Mouse (Mus musculus) kidney, postnatal 14 days (tissue): ENCODE data around the gene Rars2.
A peak's percentile ranks its signal among the peaks of the same experiment; 100 is the strongest.
"Not testable (repeated sequence)": the region's sequence is repeated elsewhere in the genome, so short reads cannot be mapped to it uniquely, and the experiment has no call there.

Source experiments
- DNase-seq: peaks from one replicate; pipeline ENCODE4 v3.0.0; 2022; ENCODE audit warnings: mixed read lengths

Rars2 gene

GRCm38 (mm10) chr4:34614630-34615094, at the start of gene Rars2, which contains the start of gene Orc3:
Gene Rars2 (plus strand): TSS chr4:34614957.
Gene Orc3 (minus strand): TSS chr4:34614944.
- peak; percentile 95 for DNase-seq

- no peak for DNase-seq
Observed at GRCm38 (mm10) chr4:34566226-34566625, 48.5 kb upstream of the Rars2 start.

- no peak for DNase-seq
Observed at GRCm38 (mm10) chr4:34572876-34573275, 41.9 kb upstream of the Rars2 start.

- DNase-seq, result no peak
Observed at GRCm38 (mm10) chr4:34577028-34577427, 37.7 kb upstream of the Rars2 start.

GRCm38 (mm10) chr4:34579215-34579614, 35.5 kb upstream of the Rars2 start:
- DNase-seq, result no peak

- not testable (repeated sequence) for DNase-seq
Observed at GRCm38 (mm10) chr4:34581489-34581888, 33.3 kb upstream of the Rars2 start.

GRCm38 (mm10) chr4:34581990-34582389, 32.8 kb upstream of the Rars2 start:
- no peak for DNase-seq

GRCm38 (mm10) chr4:34582476-34582875, 32.3 kb upstream of the Rars2 start:
- DNase-seq, result no peak

GRCm38 (mm10) chr4:34583427-34583826, 31.3 kb upstream of the Rars2 start:
- no peak for DNase-seq

- no peak for DNase-seq
Observed at GRCm38 (mm10) chr4:34584871-34585607, 29.7 kb upstream of the Rars2 start.

- no peak for DNase-seq
Observed at GRCm38 (mm10) chr4:34603123-34603522, 11.6 kb upstream of the Rars2 start.

GRCm38 (mm10) chr4:34606658-34607057, 8.1 kb upstream of the Rars2 start:
- no peak for DNase-seq

GRCm38 (mm10) chr4:34613571-34614145, 1.1 kb upstream of the Rars2 start:
- peak; percentile 62 for DNase-seq

GRCm38 (mm10) chr4:34615303-34615702, 546 bp downstream of the Rars2 start:
- peak; percentile 15 for DNase-seq

- peak; percentile 11 for DNase-seq
Observed at GRCm38 (mm10) chr4:34616146-34616545, 1.4 kb downstream of the Rars2 start.

- DNase-seq, result no peak
Observed at GRCm38 (mm10) chr4:34625556-34625955, 10.8 kb downstream of the Rars2 start.

GRCm38 (mm10) chr4:34626401-34626800, 11.6 kb downstream of the Rars2 start:
- DNase-seq, result no peak

- DNase-seq, result peak; percentile 17
Observed at GRCm38 (mm10) chr4:34629956-34630355, 15.2 kb downstream of the Rars2 start.

GRCm38 (mm10) chr4:34634129-34634528, 19.4 kb downstream of the Rars2 start:
- DNase-seq, result peak; percentile 30

- DNase-seq, result no peak
Observed at GRCm38 (mm10) chr4:34636036-34636435, 21.3 kb downstream of the Rars2 start.

GRCm38 (mm10) chr4:34637386-34637785, 22.6 kb downstream of the Rars2 start:
- DNase-seq, result no peak

- no peak for DNase-seq
Observed at GRCm38 (mm10) chr4:34637851-34638250, 23.1 kb downstream of the Rars2 start.

GRCm38 (mm10) chr4:34639745-34640364, 25.1 kb downstream of the Rars2 start:
- no peak for DNase-seq

GRCm38 (mm10) chr4:34640731-34641130, 26.0 kb downstream of the Rars2 start:
- DNase-seq, result no peak
